Mouse (Mus musculus): ENCODE measurements around the gene Slc6a6.
A peak's percentile ranks its signal among the peaks of the same experiment; 100 is the strongest.

The Slc6a6 gene

GRCm38 (mm10) chr6:91703459-91703858, 19.6 kb downstream of the Slc6a6 start:
- DNase-seq (ENCODE audit: low spot score): no peak

- DNase-seq (ENCODE audit: low spot score): no peak
These were observed 20.6 kb downstream of the Slc6a6 start for GRCm38 (mm10) chr6:91704446-91704845.

- peak; percentile 42 for DNase-seq (ENCODE audit: low spot score)
These were observed 21.8 kb downstream of the Slc6a6 start for GRCm38 (mm10) chr6:91705651-91706050.

DNA sequence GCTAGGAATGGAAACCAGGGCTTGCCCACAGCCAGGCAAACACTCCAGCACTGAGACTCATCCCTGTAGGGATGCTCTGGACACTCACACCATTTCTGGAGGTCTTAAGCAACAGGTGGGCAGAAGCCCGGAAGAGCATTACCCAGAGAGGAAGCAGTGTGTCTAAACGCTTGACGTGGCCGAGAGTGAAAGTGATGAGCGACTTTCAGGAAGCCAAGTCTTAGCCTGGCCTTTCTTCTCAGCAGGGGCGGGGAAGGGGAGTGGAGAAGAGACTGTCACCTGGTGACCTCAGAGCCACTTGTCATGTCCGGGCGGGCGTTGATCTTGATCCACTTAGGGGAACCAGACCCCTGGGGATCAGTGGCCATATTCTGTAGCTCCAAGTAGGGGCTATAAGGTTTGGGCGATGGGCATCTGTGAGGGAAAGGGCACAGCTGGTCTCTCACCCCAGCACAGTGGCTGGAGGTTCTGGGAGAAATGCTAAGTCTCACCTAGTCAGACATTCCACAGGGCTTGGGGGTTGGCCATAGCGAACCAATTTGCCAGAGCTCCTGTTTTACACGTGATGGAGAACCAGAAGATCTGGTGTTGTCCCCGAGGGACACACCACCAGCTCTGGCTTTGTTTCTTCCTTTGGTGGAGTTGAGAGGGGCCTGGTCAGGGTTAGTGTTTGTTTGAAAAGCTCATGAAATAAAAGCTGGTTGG, 22.4 kb downstream of the Slc6a6 start:
- DNase-seq (ENCODE audit: low spot score): peak; percentile 44

DNA sequence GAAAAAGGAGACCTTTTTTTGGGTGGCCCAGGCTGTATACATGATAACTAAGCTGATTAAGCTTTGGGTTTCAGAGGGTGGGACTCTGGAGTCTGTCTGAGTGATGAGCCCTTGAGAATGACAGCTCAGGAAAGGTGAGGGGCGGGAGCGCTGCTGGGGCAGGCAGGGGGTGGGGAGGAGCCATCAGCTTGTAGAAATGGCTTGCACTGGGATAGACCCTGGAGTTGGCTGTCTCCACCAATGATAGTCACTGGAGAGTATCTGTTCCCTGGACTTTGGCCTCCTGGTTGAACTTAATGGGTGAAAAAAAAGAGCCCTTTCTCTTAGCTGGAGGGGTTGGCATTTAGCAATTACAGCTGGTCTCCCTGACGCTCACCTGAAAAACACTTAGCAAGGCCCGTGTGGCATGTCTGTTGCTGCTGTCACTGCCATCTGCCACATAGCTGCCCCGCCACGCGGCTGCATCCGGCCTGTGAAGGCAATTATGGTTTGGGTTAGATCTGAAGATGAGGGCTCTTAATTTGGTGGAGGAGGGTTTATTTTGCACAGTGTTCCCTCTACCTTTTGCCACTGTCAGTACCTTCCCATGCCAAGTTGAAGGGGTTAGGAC, 23.5 kb downstream of the Slc6a6 start:
- peak; percentile 80 for DNase-seq (ENCODE audit: low spot score)

- no peak for DNase-seq (ENCODE audit: low spot score)
These were observed 24.2 kb downstream of the Slc6a6 start for GRCm38 (mm10) chr6:91707886-91708564.

GRCm38 (mm10) chr6:91708919-91709318, 25.1 kb downstream of the Slc6a6 start:
- DNase-seq (ENCODE audit: low spot score): no peak

DNA sequence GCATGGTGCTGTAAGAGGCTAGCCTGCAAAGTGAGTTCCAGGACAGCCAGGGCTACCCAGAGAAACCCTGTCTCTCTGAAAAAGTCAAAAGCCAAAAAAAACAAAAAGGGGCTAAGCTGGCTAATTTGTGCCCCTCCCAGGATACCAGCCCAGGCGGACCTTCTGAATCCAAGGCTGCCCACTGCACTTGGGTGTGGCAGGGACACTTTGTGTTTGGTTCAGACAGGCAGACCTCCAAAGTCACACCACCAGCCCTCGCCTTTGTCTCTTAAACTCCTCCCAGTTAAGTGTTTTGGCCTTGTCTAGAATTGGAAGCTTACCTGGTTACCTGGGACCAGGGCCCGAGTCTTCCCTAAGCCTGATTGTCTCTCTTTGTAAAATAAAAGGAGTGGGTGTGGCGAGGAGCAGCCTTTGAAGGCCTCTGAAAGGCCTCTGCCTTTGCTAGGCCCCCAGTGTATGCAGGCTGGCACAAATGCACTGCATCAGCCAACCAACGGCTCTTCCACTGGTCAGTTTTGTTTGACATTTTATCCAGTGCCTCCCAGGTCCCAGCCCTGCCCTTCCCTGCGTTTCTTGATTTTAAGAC, 26.6 kb downstream of the Slc6a6 start:
- no peak for DNase-seq (ENCODE audit: low spot score)

DNA sequence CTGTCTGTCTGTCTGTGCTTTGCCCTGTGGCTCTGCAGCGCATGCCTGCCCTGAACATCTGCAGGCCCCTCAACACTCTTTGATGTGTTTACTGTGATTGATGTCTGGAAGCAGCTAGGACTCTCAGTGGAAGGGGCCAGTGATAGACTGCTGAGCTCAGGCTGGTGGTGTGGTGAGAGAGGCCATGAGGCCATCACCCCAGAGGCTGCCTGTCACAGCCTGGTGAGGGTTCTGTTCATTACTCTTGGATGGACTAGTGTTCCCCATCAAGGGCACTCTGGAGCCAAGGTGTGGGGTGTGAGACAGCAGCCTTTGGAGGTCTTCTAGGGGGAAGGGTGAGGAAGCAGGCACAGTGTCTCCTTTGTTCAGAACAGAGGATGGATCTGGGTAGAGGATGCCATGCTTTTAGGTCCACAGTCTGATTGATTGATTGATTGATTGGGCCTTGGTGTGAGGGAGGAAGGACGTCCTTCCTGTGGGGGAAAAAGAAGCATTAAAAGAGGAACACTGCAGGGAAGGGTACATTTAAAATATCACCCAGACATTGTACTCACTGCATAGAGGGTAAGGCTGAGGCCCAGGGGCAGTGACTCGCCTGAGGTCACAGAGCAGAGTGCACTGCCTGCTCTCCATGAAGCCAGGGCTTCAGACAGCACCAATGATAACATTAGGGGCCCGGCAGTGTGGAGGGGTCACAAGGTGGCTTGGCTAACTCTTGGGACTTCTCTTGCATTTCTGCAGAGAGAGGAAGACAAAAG, 28.4 kb downstream of the Slc6a6 start:
- DNase-seq (ENCODE audit: low spot score): no peak

- DNase-seq (ENCODE audit: low spot score): peak; percentile 91
These were observed 29.0 kb downstream of the Slc6a6 start for GRCm38 (mm10) chr6:91712855-91713331.

- DNase-seq (ENCODE audit: low spot score): no peak
These were observed 29.6 kb downstream of the Slc6a6 start for GRCm38 (mm10) chr6:91713370-91713896.

DNA sequence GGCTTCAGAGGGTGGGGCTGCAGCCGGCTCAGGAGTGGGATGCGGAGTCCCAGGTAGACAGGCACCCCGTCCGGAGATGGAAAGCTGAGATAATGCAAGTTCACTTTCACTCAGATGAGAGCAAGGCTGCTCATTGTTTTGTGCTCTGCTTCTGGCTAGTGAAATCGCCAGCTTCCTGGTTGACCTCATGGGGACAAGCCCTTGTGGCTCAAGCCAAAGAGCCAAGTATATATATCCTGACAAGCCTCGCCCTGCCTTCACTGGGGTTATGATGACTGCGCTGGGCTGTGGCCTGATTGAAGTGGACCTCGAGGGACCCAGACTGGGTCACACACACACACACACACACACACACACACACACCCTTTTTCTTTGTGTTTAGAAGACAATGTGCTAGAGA, 31.2 kb downstream of the Slc6a6 start:
- DNase-seq (ENCODE audit: low spot score): no peak

GRCm38 (mm10) chr6:91715988-91716810, 32.3 kb downstream of the Slc6a6 start:
- no peak for DNase-seq (ENCODE audit: low spot score)

- DNase-seq (ENCODE audit: low spot score): no peak
These were observed 34.2 kb downstream of the Slc6a6 start for GRCm38 (mm10) chr6:91718067-91718466.

GRCm38 (mm10) chr6:91718603-91719002, 34.8 kb downstream of the Slc6a6 start:
- DNase-seq (ENCODE audit: low spot score): no peak

DNA sequence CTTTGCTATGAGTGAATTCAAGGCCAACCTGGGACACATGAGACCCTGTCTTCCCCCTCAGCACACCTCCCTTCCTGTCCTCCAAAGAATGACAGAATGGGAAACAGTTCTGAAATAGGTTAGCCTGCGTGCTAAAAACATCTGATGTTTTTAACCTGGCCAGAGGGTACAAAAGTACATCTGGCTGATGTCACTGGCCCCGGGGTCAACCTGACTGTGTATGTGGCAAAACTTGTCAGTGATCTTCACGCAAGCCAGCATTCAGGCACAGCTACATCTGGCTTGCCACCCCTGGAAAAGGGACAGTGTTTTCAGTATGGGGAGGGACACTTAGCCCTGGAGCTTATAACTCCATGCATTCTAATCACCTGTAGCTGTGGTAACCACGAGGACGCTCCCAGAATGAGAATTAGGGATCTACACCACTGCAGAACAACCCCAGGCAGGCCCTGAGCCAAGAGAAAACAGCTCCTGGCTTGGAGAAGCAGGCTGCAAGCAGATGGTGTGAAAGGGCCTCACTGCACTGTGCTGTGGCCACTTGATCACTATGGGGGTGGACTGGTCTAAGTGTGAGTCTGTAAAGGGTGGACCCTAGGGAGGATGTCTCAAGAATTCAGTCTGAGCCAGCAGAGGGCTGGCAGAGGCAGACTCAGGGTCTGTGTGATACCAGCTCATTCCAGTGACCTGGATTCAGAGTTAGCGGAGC, 35.3 kb downstream of the Slc6a6 start:
- no peak for DNase-seq (ENCODE audit: low spot score)

DNA sequence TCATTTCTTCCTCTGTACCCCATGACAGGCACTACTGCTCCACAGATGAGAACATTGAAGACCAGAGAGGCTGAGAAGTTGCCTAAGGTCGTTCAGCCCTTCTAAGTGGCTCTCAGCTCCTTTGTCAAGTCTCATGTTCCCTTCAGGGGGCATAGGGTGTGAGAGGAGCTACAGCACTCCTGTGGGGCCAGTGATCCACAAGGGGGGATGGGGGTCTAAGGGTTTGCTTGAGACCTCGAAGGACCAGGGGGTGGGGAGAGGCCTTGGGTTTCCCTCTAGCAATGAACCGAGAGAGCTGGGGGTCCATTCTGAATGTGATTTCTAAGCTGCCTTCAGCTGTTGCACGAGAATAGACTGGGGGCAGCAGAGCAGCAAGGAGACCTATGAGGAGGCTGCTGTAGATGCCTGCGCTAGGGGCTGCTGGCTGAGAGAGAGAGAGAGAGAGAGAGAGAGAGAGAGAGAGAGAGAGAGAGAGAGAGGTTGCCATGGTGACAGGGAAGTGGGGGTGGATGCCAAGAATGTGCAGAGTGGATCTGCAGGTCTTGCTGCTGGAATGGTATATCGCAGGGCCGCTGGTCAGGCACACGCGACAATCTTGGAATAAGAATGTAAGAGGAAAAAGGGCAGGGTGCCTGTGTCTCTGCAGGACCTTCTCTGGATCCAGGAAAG, 36.1 kb downstream of the Slc6a6 start:
- DNase-seq (ENCODE audit: low spot score): peak; percentile 66

DNA sequence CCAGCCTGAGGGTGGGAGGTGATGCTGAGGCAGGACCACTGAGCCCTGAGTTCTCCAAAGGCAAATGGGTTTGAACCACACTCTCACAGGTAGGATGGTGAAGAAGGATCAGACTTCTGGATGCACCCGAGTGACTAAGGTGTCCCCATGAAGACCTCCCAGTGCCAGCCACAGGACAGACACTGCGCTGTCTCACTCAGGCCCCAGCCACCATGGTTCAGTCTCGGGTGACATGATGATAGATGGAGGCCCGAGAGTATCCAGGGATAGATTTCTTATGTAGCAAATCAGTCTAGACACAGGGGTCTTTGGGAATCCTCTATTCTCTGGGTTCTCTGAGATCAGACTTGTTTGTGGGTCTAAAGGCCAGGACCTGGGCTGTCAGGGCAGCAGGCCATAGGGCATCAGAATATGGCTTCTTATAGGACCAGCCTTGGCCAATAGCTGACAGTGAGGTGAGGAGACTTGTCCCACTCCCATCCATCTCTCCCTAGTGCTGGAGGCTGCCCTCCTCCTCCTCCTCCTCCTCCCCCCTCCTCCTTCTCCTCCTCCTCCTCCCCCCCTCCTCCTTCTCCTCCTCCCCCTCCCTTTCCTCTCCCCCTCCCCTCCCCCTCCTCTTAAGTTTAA, 36.8 kb downstream of the Slc6a6 start:
- no peak for DNase-seq (ENCODE audit: low spot score)

- no peak for DNase-seq (ENCODE audit: low spot score)
These were observed 37.4 kb downstream of the Slc6a6 start for GRCm38 (mm10) chr6:91721215-91721701.

All from yolk sac, embryonic 10.5 days (tissue).